ENCODE assay signal across 22 mouse cellular contexts in genomic region chr14:60188201-60188825, GRCm38 (mm10). TPM values are rescaled to one million over a fixed set of nuclear protein-coding genes. Genes with fewer than 3 reads are reported as not detected.
A peak's percentile ranks its signal among the peaks of the same experiment; 100 is the strongest.
DNase-seq lines count a peak whose midpoint lies in the region; ATAC-seq and TF ChIP-seq lines count a peak whose summit lies in the region.
"Had no signal": no experiment of that assay in that cellular context is flagged by ENCODE, and none has a peak within 500 bp of the region (broad histone marks: within the 10 kb centered on the region; RNA-seq: fewer than 3 reads in every experiment).

No protein-coding gene starts in this region.

- in situ Hi-C loops in CH12.LX (cut with MboI; ENCODE audit: low pct_ligation_motif_present, low pct_unique_long_range_greater_than_20kb, low sequenced_read_pairs) = no loop called here

- no peaks in the 10 kb centered on the region for H3K4me1 ChIP-seq in intestine, embryonic 15.5 days (replicated peaks)
- no peaks in the 10 kb centered on the region for H3K4me1 ChIP-seq in intestine, postnatal 0 days (replicated peaks; ENCODE audit: control insufficient read depth, insufficient read depth, low read length)
- H3K4me1 ChIP-seq in CH12.LX (ENCODE audit: control insufficient read depth in 1 of 2, insufficient read depth in 2 of 2) = peaks cover 0 to 27% of the 10 kb centered on the region in 2 experiments; a peak in 2 of 4 replicates
- no peaks in the 10 kb centered on the region for H3K4me1 ChIP-seq in hindbrain, embryonic 11.5 days (replicated peaks; ENCODE audit: control insufficient read depth, insufficient read depth, low read length)
- H3K4me1 ChIP-seq: embryonic facial prominence, embryonic 12.5 days; hindbrain, embryonic 12.5 days; kidney, embryonic 15.5 days; midbrain, embryonic 12.5 days; neural tube, embryonic 13.5 days; stomach, embryonic 15.5 days had no signal

- no peak overlapping the region for H3K4me3 ChIP-seq in intestine, embryonic 15.5 days (replicated peaks)
- H3K4me3 ChIP-seq in intestine, postnatal 0 days (ENCODE audit: low read depth, low read length) = no peak overlapping the region
- H3K4me3 ChIP-seq in CH12.LX (replicated peaks in 1 of 3; ENCODE audit: low read depth in 2 of 3, low read length in 2 of 3, poor library complexity in 1 of 3) = no peak overlapping the region
- H3K4me3 ChIP-seq in hindbrain, embryonic 11.5 days (ENCODE audit: low read depth, low read length) = no peak overlapping the region
- H3K4me3 ChIP-seq: embryonic facial prominence, embryonic 12.5 days; hindbrain, embryonic 12.5 days; kidney, embryonic 15.5 days; midbrain, embryonic 12.5 days; neural tube, embryonic 13.5 days; stomach, embryonic 15.5 days had no signal

- no peak overlapping the region for H3K9ac ChIP-seq in intestine, embryonic 15.5 days
- H3K9ac ChIP-seq in intestine, postnatal 0 days (ENCODE audit: low read depth, low read length) = no peak overlapping the region
- no peak overlapping the region for H3K9ac ChIP-seq in CH12.LX (ENCODE audit: insufficient read depth, low read depth)
- H3K9ac ChIP-seq in hindbrain, embryonic 11.5 days (ENCODE audit: low read depth, low read length) = no peak overlapping the region
- H3K9ac ChIP-seq: embryonic facial prominence, embryonic 12.5 days; hindbrain, embryonic 12.5 days; kidney, embryonic 15.5 days; midbrain, embryonic 12.5 days; neural tube, embryonic 13.5 days; stomach, embryonic 15.5 days had no signal

- 0 out of 2 replicates have a peak overlapping the region, but pooled peaks have one; percentile 13 for H3K27ac ChIP-seq in intestine, embryonic 15.5 days
- no peak overlapping the region for H3K27ac ChIP-seq in intestine, postnatal 0 days (ENCODE audit: low read depth, low read length)
- H3K27ac ChIP-seq in CH12.LX (ENCODE audit: insufficient read depth, low read depth) = no peak overlapping the region
- no peak overlapping the region for H3K27ac ChIP-seq in hindbrain, embryonic 11.5 days (ENCODE audit: low read depth, low read length)
- H3K27ac ChIP-seq: embryonic facial prominence, embryonic 12.5 days; hindbrain, embryonic 12.5 days; kidney, embryonic 15.5 days; midbrain, embryonic 12.5 days; neural tube, embryonic 13.5 days; stomach, embryonic 15.5 days had no signal

- intact Hi-C loops in left cerebral cortex, postnatal 14 days (cut with DNase I) = no loop called here

- TF ChIP-seq POLR2A in CH12.LX (IDR thresholded peaks at IDR 0.05; ENCODE audit: low read depth, low read length) = no peak

- no peaks in the 10 kb centered on the region for H3K9me3 ChIP-seq in intestine, embryonic 15.5 days
- H3K9me3 ChIP-seq in intestine, postnatal 0 days (ENCODE audit: control insufficient read depth) = no peaks in the 10 kb centered on the region
- H3K9me3 ChIP-seq in CH12.LX (replicated peaks; ENCODE audit: low read length) = peaks cover 6% of the 10 kb centered on the region
- H3K9me3 ChIP-seq in hindbrain, embryonic 11.5 days (ENCODE audit: control insufficient read depth, low read length) = no peaks in the 10 kb centered on the region
- H3K9me3 ChIP-seq: embryonic facial prominence, embryonic 12.5 days; hindbrain, embryonic 12.5 days; kidney, embryonic 15.5 days; midbrain, embryonic 12.5 days; neural tube, embryonic 13.5 days; stomach, embryonic 15.5 days had no signal

- no peaks in the 10 kb centered on the region for H3K36me3 ChIP-seq in intestine, embryonic 15.5 days
- H3K36me3 ChIP-seq in intestine, postnatal 0 days (ENCODE audit: control insufficient read depth, insufficient read depth) = no peaks in the 10 kb centered on the region
- no peaks in the 10 kb centered on the region for H3K36me3 ChIP-seq in CH12.LX (replicated peaks in 1 of 2; ENCODE audit: control insufficient read depth in 1 of 2, insufficient read depth in 1 of 2, low read length in 1 of 2)
- H3K36me3 ChIP-seq in hindbrain, embryonic 11.5 days (ENCODE audit: control insufficient read depth, insufficient read depth, low read length) = no peaks in the 10 kb centered on the region
- H3K36me3 ChIP-seq: embryonic facial prominence, embryonic 12.5 days; hindbrain, embryonic 12.5 days; kidney, embryonic 15.5 days; midbrain, embryonic 12.5 days; neural tube, embryonic 13.5 days; stomach, embryonic 15.5 days had no signal

- no peaks in the 10 kb centered on the region for H3K79me2 ChIP-seq in CH12.LX (replicated peaks; ENCODE audit: control insufficient read depth, extremely low read depth, insufficient read depth, poor library complexity, severe bottlenecking)

- DNase-seq in 3134 (ENCODE audit: extremely low read depth, insufficient read length, low spot score) (peak; percentile 15), CH12.LX (ENCODE audit: extremely low read depth) (peak; percentile 24)
- peak; percentile 26 to 28 for DNase-seq in left cerebral cortex, postnatal 14 days (ENCODE audit: low spot score in 2 of 2)
- DNase-seq in hindbrain, embryonic 11.5 days (ENCODE audit: low spot score) = no peak
- DNase-seq: cerebellum, adult 11 months; cerebellum, postnatal 36 days; gastrocnemius, postnatal 36 days; lung, adult 18-20 months; lung, postnatal 4 days; thymus, postnatal 36 days had no signal

- no peak for TF ChIP-seq RAD21 in CH12.LX (IDR thresholded peaks at IDR 0.05; ENCODE audit: low read depth, low read length)

- TF ChIP-seq EP300 in CH12.LX (IDR thresholded peaks at IDR 0.05; ENCODE audit: low read length) = no peak

- ATAC-seq in intestine, embryonic 15.5 days = 0 out of 2 replicates have a peak, but pooled peaks have one; percentile 44
- no peak for ATAC-seq in intestine, postnatal 0 days
- no peak for ATAC-seq in granulocyte monocyte progenitor cell, adult 5-6 weeks (replicated peaks; ENCODE audit: poor library complexity, severe bottlenecking)
- no peak for ATAC-seq in erythroid progenitor cell, adult 5-6 weeks (replicated peaks; ENCODE audit: low FRiP score, poor library complexity, severe bottlenecking)
- no peak for ATAC-seq in hindbrain, embryonic 11.5 days (ENCODE audit: low FRiP score)
- ATAC-seq: CD4-positive, CD25-positive, alpha-beta regulatory T cell, adult 4 months; inflammation-experienced regulatory T-cells, adult 6 months had no signal

- WGBS in intestine, embryonic 15.5 days = 82% methylated on average over 5 of the region's 5 CpGs
- 84% methylated on average over 5 of the region's 5 CpGs for WGBS in intestine, postnatal 0 days
- WGBS in hindbrain, embryonic 11.5 days = 85% methylated on average over 5 of the region's 5 CpGs

- TF ChIP-seq CTCF in intestine, postnatal 0 days (IDR thresholded peaks at IDR 0.05; ENCODE audit: low read depth) = no peak
- TF ChIP-seq CTCF in CH12.LX (conservative IDR thresholded peaks at IDR 0.05 in 1 of 2, IDR thresholded peaks at IDR 0.05 in 1 of 2; ENCODE audit: low read depth in 2 of 2, low read length in 2 of 2) = no peak

- dilution Hi-C loops in CH12.LX (cut with MboI; ENCODE audit: extremely low pct_ligation_motif_present, extremely low pct_unique_long_range_greater_than_20kb, low sequenced_read_pairs) = no loop called here

- H3K4me2 ChIP-seq in intestine, embryonic 15.5 days (replicated peaks) = no peak overlapping the region
- no peak overlapping the region for H3K4me2 ChIP-seq in intestine, postnatal 0 days (replicated peaks; ENCODE audit: low read depth)
- H3K4me2 ChIP-seq in CH12.LX (ENCODE audit: insufficient read depth, low read depth, poor library complexity, severe bottlenecking) = no peak overlapping the region
- no peak overlapping the region for H3K4me2 ChIP-seq in hindbrain, embryonic 11.5 days (replicated peaks; ENCODE audit: low read depth, low read length)
- H3K4me2 ChIP-seq: embryonic facial prominence, embryonic 12.5 days; hindbrain, embryonic 12.5 days; kidney, embryonic 15.5 days; midbrain, embryonic 12.5 days; neural tube, embryonic 13.5 days; stomach, embryonic 15.5 days had no signal

- no peaks in the 10 kb centered on the region for H3K27me3 ChIP-seq in intestine, embryonic 15.5 days (replicated peaks)
- no peaks in the 10 kb centered on the region for H3K27me3 ChIP-seq in intestine, postnatal 0 days (replicated peaks; ENCODE audit: control insufficient read depth, insufficient read depth, low read length)
- no peaks in the 10 kb centered on the region for H3K27me3 ChIP-seq in CH12.LX (replicated peaks)
- no peaks in the 10 kb centered on the region for H3K27me3 ChIP-seq in hindbrain, embryonic 11.5 days (ENCODE audit: control insufficient read depth, insufficient read depth, low read length)
- H3K27me3 ChIP-seq: embryonic facial prominence, embryonic 12.5 days; hindbrain, embryonic 12.5 days; kidney, embryonic 15.5 days; midbrain, embryonic 12.5 days; neural tube, embryonic 13.5 days; stomach, embryonic 15.5 days had no signal

TF ChIP-seq in CH12.LX, 34 proteins besides CTCF, POLR2A, EP300 and RAD21 (continues in another document):
- TF ChIP-seq MEF2A (IDR thresholded peaks at IDR 0.05; ENCODE audit: borderline replicate concordance, low read depth, low read length) (no peak), JUN (IDR thresholded peaks at IDR 0.05; ENCODE audit: insufficient read depth, low read depth, low read length) (no peak), POLR2AphosphoS2 (IDR thresholded peaks at IDR 0.05; ENCODE audit: low read depth, low read length) (no peak), TCF12 (IDR thresholded peaks at IDR 0.05; ENCODE audit: low read depth, low read length) (no peak), PAX5 (IDR thresholded peaks at IDR 0.05; ENCODE audit: low read length) (no peak), USF2 (conservative IDR thresholded peaks at IDR 0.05; ENCODE audit: low read depth, low read length) (no peak), CHD2 (IDR thresholded peaks at IDR 0.05; ENCODE audit: low read length) (no peak), TBP (conservative IDR thresholded peaks at IDR 0.05; ENCODE audit: low read depth, low read length) (no peak), GABPA (IDR thresholded peaks at IDR 0.05; ENCODE audit: insufficient replicate concordance, low read depth, low read length) (no peak), ZC3H11A (IDR thresholded peaks at IDR 0.05; ENCODE audit: low read depth, low read length) (no peak), USF1 (IDR thresholded peaks at IDR 0.05; ENCODE audit: low read depth, low read length) (no peak), SIN3A (IDR thresholded peaks at IDR 0.05; ENCODE audit: low read length) (no peak)

RNA-seq across cellular contexts. Expression of gene Atp8a2, which starts 8.7 kb away (rescaled TPM):
- 7.0 and 9.2 TPM in 2 replicates for polyA plus RNA-seq in intestine, embryonic 15.5 days (2015; fragmentation: Nextera tagmentation; extraction: Ambion mirVana)
- 3.8 and 5.1 TPM in 2 replicates for polyA plus RNA-seq in intestine, postnatal 0 days (2015; fragmentation: Nextera tagmentation; extraction: Ambion mirVana)
- total RNA-seq in CH12.LX (2012; rRNA removed) = 0.08 and 0.21 TPM in 2 replicates
- 0.11 and 0.15 TPM in 2 replicates for total RNA-seq in CH12.LX (2014; rRNA removed)
- polyA plus RNA-seq in CH12.LX (2012; ENCODE audit: insufficient read length, low read depth) = 0.25 and 0.29 TPM in 2 replicates
- total RNA-seq in left cerebral cortex, postnatal 14 days (2021) = 10 to 100 TPM; 79.0 to 85.3 TPM
- total RNA-seq in granulocyte monocyte progenitor cell, adult 5-6 weeks (2014; fragmentation: Nextera tagmentation) = 0.21 and 1.3 TPM in 2 replicates
- total RNA-seq in granulocyte monocyte progenitor cell, adult 5-6 weeks (2017) = 0.56 and 1.3 TPM in 2 replicates
- total RNA-seq in erythroid progenitor cell, adult 5-6 weeks (2015; ENCODE audit: low replicate concordance) = not detected in 2 replicates
- 0.13 TPM in 1 of 2 replicates, not detected in the other for total RNA-seq in erythroid progenitor cell, adult 5-6 weeks (2017; ENCODE audit: low replicate concordance)
- polyA plus RNA-seq in hindbrain, embryonic 11.5 days (2014; fragmentation: Nextera tagmentation; extraction: Ambion mirVana) = 10.2 and 10.3 TPM in 2 replicates

Comparison
In these comparisons a context has a peak if more than half of its experiments do, and no peak if none do; other contexts are left out.
1. RNA of gene Atp8a2, which starts 8.7 kb away (total RNA-seq): 79.0 to 85.3 TPM in left cerebral cortex, postnatal 14 days; 0.21 to 1.3 TPM in granulocyte monocyte progenitor cell, adult 5-6 weeks, 0.08 to 0.21 TPM in CH12.LX and 0.13 TPM in erythroid progenitor cell, adult 5-6 weeks; every median in the first group is over 10 times any median in the second.